Mouse (Mus musculus) c-Kit-positive CD71-negative TER-119-negative erythroid progenitor cells, embryonic 14.5 days (primary cell): ENCODE data around the gene Gm7361.
A peak's percentile ranks its signal among the peaks of the same experiment; 100 is the strongest.
"Not testable (repeated sequence)": the region's sequence is repeated elsewhere in the genome, so short reads cannot be mapped to it uniquely, and the experiment has no call there.

Experiments used
- DNase-seq: peaks from one replicate; pipeline ENCODE4 v3.0.0-alpha.2; 2013; ENCODE audit warnings: low read depth

Gene Gm7361

DNA sequence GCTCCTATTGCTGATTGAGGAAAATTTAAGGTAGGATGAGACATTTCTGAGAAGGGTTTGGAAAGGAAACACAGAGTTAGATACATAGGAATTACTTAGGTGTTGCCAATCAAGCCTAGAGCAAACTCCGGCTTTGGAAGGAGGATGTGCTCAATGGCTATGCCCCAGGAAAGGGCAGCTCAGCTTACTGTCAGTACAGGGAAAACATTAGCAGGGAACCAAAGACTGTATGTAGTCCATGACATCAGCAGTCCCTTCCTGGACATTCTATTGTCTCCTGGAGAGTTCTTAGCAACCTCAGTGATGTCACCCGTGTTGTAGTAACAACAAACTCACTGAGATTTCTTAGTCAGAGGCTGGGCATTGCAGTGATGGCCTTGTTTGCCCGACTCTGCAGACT is at the start of gene Gm7361:
Gene Gm7361 (plus strand): TSS at position 301 of the 400 bp plus-strand sequence.
- not testable (repeated sequence) for DNase-seq

GRCm38 (mm10) chr5:26211030-26211429 is 46.5 kb upstream of the Gm7361 start:
- no peak for DNase-seq

GRCm38 (mm10) chr5:26222076-26222475 is 35.4 kb upstream of the Gm7361 start:
- DNase-seq: no peak

DNA sequence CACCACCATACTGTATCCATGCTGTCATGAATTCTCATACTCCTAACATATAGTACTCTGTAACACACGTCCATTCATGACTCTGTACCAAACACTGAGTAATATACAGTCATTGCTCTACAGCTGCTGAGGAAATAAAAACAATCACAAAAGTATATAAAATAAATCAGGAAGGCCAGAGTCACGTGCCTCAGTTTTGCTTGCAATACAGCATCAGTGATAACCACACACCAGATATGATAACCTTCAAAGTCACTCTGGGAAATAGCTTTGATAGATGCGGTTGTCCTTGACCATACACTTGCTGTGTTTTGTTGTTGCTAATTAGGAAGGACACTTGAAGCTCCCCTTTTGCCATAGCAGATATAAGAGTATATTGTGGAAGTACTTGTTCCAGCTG is 9.2 kb downstream of the Gm7361 start:
- not testable (repeated sequence) for DNase-seq

GRCm38 (mm10) chr5:26280361-26280760 is 22.9 kb downstream of the Gm7361 start:
- no peak for DNase-seq

GRCm38 (mm10) chr5:26281717-26282116 is 24.2 kb downstream of the Gm7361 start:
- no peak for DNase-seq

DNA sequence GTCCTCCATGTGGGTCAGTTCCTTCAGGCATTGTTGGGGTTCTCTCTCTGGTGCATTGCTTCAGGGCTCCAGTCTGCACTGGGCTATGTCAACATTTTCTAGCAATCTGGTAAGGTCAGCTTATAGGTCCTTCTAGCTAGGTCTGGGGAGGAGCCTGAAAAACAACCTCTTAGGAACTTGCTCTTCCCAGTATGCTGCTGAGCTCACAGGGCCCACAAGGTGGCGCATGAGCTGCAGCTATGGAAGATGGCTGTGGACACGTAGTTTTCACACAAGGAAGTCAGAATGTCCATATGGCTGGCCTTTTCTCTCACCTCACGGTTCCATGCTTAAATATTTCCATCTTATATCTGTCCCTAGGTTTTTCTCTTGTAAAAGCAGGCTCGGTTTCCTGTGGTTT is 24.8 kb downstream of the Gm7361 start:
- peak; percentile 12 for DNase-seq

- DNase-seq: no peak
Measured at GRCm38 (mm10) chr5:26283399-26283798, 25.9 kb downstream of the Gm7361 start.

GRCm38 (mm10) chr5:26291621-26292020 is 34.1 kb downstream of the Gm7361 start:
- no peak for DNase-seq

- no peak for DNase-seq
Measured at GRCm38 (mm10) chr5:26293258-26293657, 35.8 kb downstream of the Gm7361 start.
